Mouse (Mus musculus) CH12.LX (cell line): ENCODE data around the gene Olfr1130.

Source experiments
- CTCF ChIP-seq, 2 experiments: IDR thresholded peaks in 1 of 2; conservative IDR thresholded peaks in 1 of 2; 2 replicates each; pipeline ENCODE4 v1.5.1; 2011 to 2012; ENCODE audit warnings: low read depth in 2 of 2, low read length in 2 of 2, improper control_type of control experiment in 1 of 2, inconsistent platforms in 1 of 2, mild to moderate bottlenecking in 1 of 2, moderate library complexity in 1 of 2
- EP300 ChIP-seq: IDR thresholded peaks from 2 replicates; pipeline ENCODE4 v1.6.1; 2011; ENCODE audit warnings: low read length, improper control_type of control experiment
- HCFC1 ChIP-seq: IDR thresholded peaks from 2 replicates; pipeline ENCODE4 v1.6.1; 2012; ENCODE audit warnings: low read depth, mild to moderate bottlenecking, inconsistent platforms, low read length, improper control_type of control experiment
- JUND ChIP-seq: conservative IDR thresholded peaks from 2 replicates; pipeline ENCODE4 v1.6.1; 2011; ENCODE audit warnings: low read depth, low read length, improper control_type of control experiment
- MAX ChIP-seq: IDR thresholded peaks from 2 replicates; pipeline ENCODE4 v1.6.1; 2011; ENCODE audit warnings: low read length, improper control_type of control experiment
- NELFE ChIP-seq: IDR thresholded peaks from 2 replicates; pipeline ENCODE4 v1.6.1; 2011; ENCODE audit warnings: low read depth, low read length, improper control_type of control experiment
- POLR2A ChIP-seq: IDR thresholded peaks from 2 replicates; pipeline ENCODE4 v1.6.1; 2011; ENCODE audit warnings: low read depth, mild to moderate bottlenecking, improper control_type of control experiment, low read length
- TBP ChIP-seq: conservative IDR thresholded peaks from 2 replicates; pipeline ENCODE4 v1.6.1; 2011; ENCODE audit warnings: low read depth, low read length, improper control_type of control experiment
- USF1 ChIP-seq: IDR thresholded peaks from 2 replicates; pipeline ENCODE4 v1.6.1; 2014; ENCODE audit warnings: low read depth, mild to moderate bottlenecking, inconsistent platforms, low read length, improper control_type of control experiment
- ZC3H11A ChIP-seq: IDR thresholded peaks from 2 replicates; pipeline ENCODE4 v1.6.1; 2012; ENCODE audit warnings: low read depth, mild to moderate bottlenecking, inconsistent platforms, low read length, improper control_type of control experiment
- ZKSCAN1 ChIP-seq: IDR thresholded peaks from 2 replicates; pipeline ENCODE4 v1.6.1; 2012; ENCODE audit warnings: low read depth, inconsistent platforms, low read length, improper control_type of control experiment, borderline replicate concordance

GRCm38 (mm10) chr2:87626804-87627203 is 20.8 kb downstream of the Olfr1130 start, which contains the start of gene Olfr1131:
- TF ChIP-seq JUND (no peak), CTCF (conservative IDR thresholded peaks at IDR 0.05 in 1 of 2, IDR thresholded peaks at IDR 0.05 in 1 of 2; ENCODE audit: low read depth in 2 of 2, low read length in 2 of 2) (no peak), HCFC1 (no peak), POLR2A (no peak), NELFE (no peak), TBP (no peak), MAX (no peak), ZC3H11A (no peak), ZKSCAN1 (no peak), USF1 (no peak), EP300 (no peak)
